Comparison of ENCODE assay signal across 17 mouse cellular contexts in the genomic region with DNA sequence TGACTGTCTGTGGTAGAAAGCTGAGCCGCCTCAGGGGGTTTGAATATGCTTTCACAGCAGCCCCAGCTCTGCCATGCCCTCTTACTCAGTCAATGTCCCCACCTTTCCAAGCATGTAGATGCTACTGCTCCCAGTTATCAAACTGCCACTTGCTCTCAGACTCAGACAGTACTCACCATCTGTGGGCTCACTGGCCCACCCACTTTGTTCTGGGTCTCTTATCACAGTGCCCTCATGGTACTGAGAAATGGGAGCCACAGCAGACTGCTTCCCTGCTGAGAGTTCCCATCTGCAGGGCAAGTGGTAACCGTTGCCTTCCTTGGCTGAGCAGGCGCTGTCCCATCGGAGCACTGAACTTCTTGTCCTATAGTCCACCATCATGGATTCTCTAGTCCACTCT.
DNase-seq lines count a peak whose midpoint lies in the region; ATAC-seq lines count a peak whose summit lies in the region.
"Had no signal": no experiment of that assay in that cellular context is flagged by ENCODE, and none has a peak within 500 bp of the region (broad histone marks: within the 10 kb centered on the region; RNA-seq: fewer than 3 reads in every experiment).

No protein-coding gene starts in this region.

- no peak for ATAC-seq in midbrain, embryonic 13.5 days
- ATAC-seq in midbrain, embryonic 11.5 days (ENCODE audit: low FRiP score), result no peak
- no peak for ATAC-seq in hindbrain, embryonic 15.5 days (ENCODE audit: low FRiP score, low read depth)
- ATAC-seq in neural tube, embryonic 14.5 days (ENCODE audit: low read depth), result no peak
- ATAC-seq: lung, postnatal 0 days had no signal

- no peak overlapping the region for H3K9ac ChIP-seq in midbrain, embryonic 13.5 days (replicated peaks)
- no peak overlapping the region for H3K9ac ChIP-seq in midbrain, embryonic 11.5 days (ENCODE audit: low read length)
- no peak overlapping the region for H3K9ac ChIP-seq in hindbrain, embryonic 15.5 days
- H3K9ac ChIP-seq in neural tube, embryonic 14.5 days (replicated peaks; ENCODE audit: low read depth, low read length), result no peak overlapping the region
- H3K9ac ChIP-seq: heart, embryonic 13.5 days; liver, embryonic 15.5 days had no signal

- H3K4me3 ChIP-seq in heart, embryonic 10.5 days, result no peak overlapping the region
- no peak overlapping the region for H3K4me3 ChIP-seq in midbrain, embryonic 13.5 days (replicated peaks)
- H3K4me3 ChIP-seq in midbrain, embryonic 11.5 days (ENCODE audit: low read depth, low read length), result no peak overlapping the region
- no peak overlapping the region for H3K4me3 ChIP-seq in hindbrain, embryonic 15.5 days
- no peak overlapping the region for H3K4me3 ChIP-seq in neural tube, embryonic 14.5 days (ENCODE audit: low read depth, low read length)
- H3K4me3 ChIP-seq: heart, embryonic 13.5 days; liver, embryonic 15.5 days had no signal

- H3K9me3 ChIP-seq in heart, embryonic 10.5 days, result no peaks in the 10 kb centered on the region
- H3K9me3 ChIP-seq in midbrain, embryonic 13.5 days, result no peaks in the 10 kb centered on the region
- no peaks in the 10 kb centered on the region for H3K9me3 ChIP-seq in midbrain, embryonic 11.5 days (ENCODE audit: control insufficient read depth, low read length)
- H3K9me3 ChIP-seq in hindbrain, embryonic 15.5 days, result no peaks in the 10 kb centered on the region
- no peaks in the 10 kb centered on the region for H3K9me3 ChIP-seq in neural tube, embryonic 14.5 days (ENCODE audit: control insufficient read depth, low read length)

- no peak overlapping the region for H3K4me2 ChIP-seq in midbrain, embryonic 13.5 days (replicated peaks)
- no peak overlapping the region for H3K4me2 ChIP-seq in midbrain, embryonic 11.5 days
- H3K4me2 ChIP-seq in hindbrain, embryonic 15.5 days, result no peak overlapping the region
- no peak overlapping the region for H3K4me2 ChIP-seq in neural tube, embryonic 14.5 days (ENCODE audit: low read depth, low read length)
- H3K4me2 ChIP-seq: heart, embryonic 13.5 days; liver, embryonic 15.5 days had no signal

- WGBS in heart, embryonic 10.5 days, result 70% methylated on average over 4 of the region's 4 CpGs
- WGBS in midbrain, embryonic 13.5 days, result 86% methylated on average over 4 of the region's 4 CpGs
- 92% methylated on average over 4 of the region's 4 CpGs for WGBS in midbrain, embryonic 11.5 days
- 80% methylated on average over 4 of the region's 4 CpGs for WGBS in hindbrain, embryonic 15.5 days
- WGBS in neural tube, embryonic 14.5 days, result 87% methylated on average over 4 of the region's 4 CpGs

- H3K27ac ChIP-seq in heart, embryonic 10.5 days, result no peak overlapping the region
- peak overlapping the region; percentile 65 for H3K27ac ChIP-seq in midbrain, embryonic 13.5 days
- no peak overlapping the region for H3K27ac ChIP-seq in midbrain, embryonic 11.5 days (ENCODE audit: low read depth, low read length)
- peak overlapping the region; percentile 52 for H3K27ac ChIP-seq in hindbrain, embryonic 15.5 days (replicated peaks)
- H3K27ac ChIP-seq in neural tube, embryonic 14.5 days (ENCODE audit: low read depth, low read length), result peak overlapping the region; percentile 59; the same call in 1 of the 2 replicates
- H3K27ac ChIP-seq: heart, embryonic 13.5 days; liver, embryonic 15.5 days had no signal

- DNase-seq in heart, embryonic 10.5 days (ENCODE audit: low spot score), result peak; percentile 58
- no peak for DNase-seq in heart, adult 8-10 months (ENCODE audit: low spot score)
- no peak for DNase-seq in midbrain, embryonic 11.5 days (ENCODE audit: low spot score, missing footprints)
- DNase-seq in urinary bladder, postnatal 14 days (ENCODE audit: low spot score), result no peak
- DNase-seq: B cell, adult 2 months; cerebellum, adult 18-20 months; cerebellum, postnatal 25 days; embryo, embryonic 11 days; kidney, adult 9 months; kidney, postnatal 36 days; thymus, adult 2 months had no signal

- H3K4me1 ChIP-seq in heart, embryonic 10.5 days, result peaks cover 13% of the 10 kb centered on the region; the same call in 1 of the 2 replicates
- H3K4me1 ChIP-seq in midbrain, embryonic 13.5 days (replicated peaks), result peaks cover 27% of the 10 kb centered on the region
- H3K4me1 ChIP-seq in midbrain, embryonic 11.5 days (ENCODE audit: control insufficient read depth, insufficient read depth, low read length), result peaks cover 5% of the 10 kb centered on the region
- H3K4me1 ChIP-seq in hindbrain, embryonic 15.5 days (replicated peaks), result peaks cover 28% of the 10 kb centered on the region
- peaks cover 10% of the 10 kb centered on the region; the same call in 1 of the 2 replicates for H3K4me1 ChIP-seq in neural tube, embryonic 14.5 days (ENCODE audit: control insufficient read depth, insufficient read depth, low read length)
- H3K4me1 ChIP-seq: liver, embryonic 15.5 days had no signal

- H3K36me3 ChIP-seq in heart, embryonic 10.5 days, result no peaks in the 10 kb centered on the region
- H3K36me3 ChIP-seq in midbrain, embryonic 13.5 days, result no peaks in the 10 kb centered on the region
- no peaks in the 10 kb centered on the region for H3K36me3 ChIP-seq in midbrain, embryonic 11.5 days (ENCODE audit: control insufficient read depth, insufficient read depth, low read length)
- no peaks in the 10 kb centered on the region for H3K36me3 ChIP-seq in hindbrain, embryonic 15.5 days
- H3K36me3 ChIP-seq in neural tube, embryonic 14.5 days (ENCODE audit: control insufficient read depth, insufficient read depth, low read length), result no peaks in the 10 kb centered on the region
- H3K36me3 ChIP-seq: heart, embryonic 13.5 days; liver, embryonic 15.5 days had no signal

- 0 out of 2 replicates have a peak, but pooled peaks cover 4% of the 10 kb centered on the region for H3K27me3 ChIP-seq in heart, embryonic 10.5 days (ENCODE audit: insufficient read depth, poor library complexity, severe bottlenecking)
- 0 out of 2 replicates have a peak, but pooled peaks cover 2% of the 10 kb centered on the region for H3K27me3 ChIP-seq in midbrain, embryonic 13.5 days
- H3K27me3 ChIP-seq in midbrain, embryonic 11.5 days (ENCODE audit: control insufficient read depth, insufficient read depth, low read length), result no peaks in the 10 kb centered on the region
- H3K27me3 ChIP-seq in hindbrain, embryonic 15.5 days, result no peaks in the 10 kb centered on the region
- no peaks in the 10 kb centered on the region for H3K27me3 ChIP-seq in neural tube, embryonic 14.5 days (ENCODE audit: control insufficient read depth, insufficient read depth, low read length)
- H3K27me3 ChIP-seq: heart, embryonic 13.5 days; liver, embryonic 15.5 days had no signal

Comparison
In these comparisons a context has a peak if more than half of its experiments do, and no peak if none do; other contexts are left out.
1. H3K27ac ChIP-seq: peak in midbrain, embryonic 13.5 days (single experiment), hindbrain, embryonic 15.5 days (single experiment) and neural tube, embryonic 14.5 days (single experiment); none in heart, embryonic 10.5 days (single experiment) and midbrain, embryonic 11.5 days (single experiment).